Mouse (Mus musculus): ENCODE results near the gene Suco.
A peak's percentile ranks its signal among the peaks of the same experiment; 100 is the strongest.

Gene Suco

GRCm38 (mm10) chr1:161876553-161877447 lies at the start of gene Suco:
Gene Suco (minus strand): TSS chr1:161876682.
- DNase-seq (ENCODE audit: extremely low spot score, low read depth, low spot score) = peak; percentile 98

- DNase-seq (ENCODE audit: extremely low spot score, low read depth, low spot score) = no peak
These were observed 48.9 kb upstream of the Suco start for GRCm38 (mm10) chr1:161925281-161925805.

DNA sequence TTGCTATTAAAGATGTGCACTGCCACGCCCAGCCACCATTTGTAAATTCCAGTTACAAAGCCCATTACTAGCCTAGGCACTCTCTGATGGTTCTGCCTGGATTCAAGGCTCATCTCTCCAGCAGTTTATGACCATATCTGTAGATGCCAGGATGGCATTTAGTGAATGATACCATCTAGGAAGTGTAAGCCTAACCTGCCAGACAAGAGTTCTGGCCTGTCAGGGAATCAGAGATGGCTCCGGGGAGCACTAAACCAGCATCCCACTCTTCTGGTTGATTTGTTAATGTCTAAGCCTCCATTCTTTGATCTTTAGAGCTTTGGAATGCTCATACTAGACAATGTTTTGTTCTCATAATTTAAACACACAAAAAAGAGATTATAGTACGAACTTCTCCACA lies 47.8 kb upstream of the Suco start:
- DNase-seq (ENCODE audit: extremely low spot score, low read depth, low spot score) = no peak

GRCm38 (mm10) chr1:161921928-161922327 lies 45.4 kb upstream of the Suco start:
- DNase-seq (ENCODE audit: extremely low spot score, low read depth, low spot score) = no peak

GRCm38 (mm10) chr1:161920475-161921454 lies 44.3 kb upstream of the Suco start:
- no peak for DNase-seq (ENCODE audit: extremely low spot score, low read depth, low spot score)

- DNase-seq (ENCODE audit: extremely low spot score, low read depth, low spot score) = no peak
These were observed 43.1 kb upstream of the Suco start for GRCm38 (mm10) chr1:161919594-161919993.

GRCm38 (mm10) chr1:161918682-161919372 lies 42.3 kb upstream of the Suco start:
- DNase-seq (ENCODE audit: extremely low spot score, low read depth, low spot score) = no peak

- DNase-seq (ENCODE audit: extremely low spot score, low read depth, low spot score) = no peak
These were observed 41.5 kb upstream of the Suco start for GRCm38 (mm10) chr1:161917940-161918484.

DNA sequence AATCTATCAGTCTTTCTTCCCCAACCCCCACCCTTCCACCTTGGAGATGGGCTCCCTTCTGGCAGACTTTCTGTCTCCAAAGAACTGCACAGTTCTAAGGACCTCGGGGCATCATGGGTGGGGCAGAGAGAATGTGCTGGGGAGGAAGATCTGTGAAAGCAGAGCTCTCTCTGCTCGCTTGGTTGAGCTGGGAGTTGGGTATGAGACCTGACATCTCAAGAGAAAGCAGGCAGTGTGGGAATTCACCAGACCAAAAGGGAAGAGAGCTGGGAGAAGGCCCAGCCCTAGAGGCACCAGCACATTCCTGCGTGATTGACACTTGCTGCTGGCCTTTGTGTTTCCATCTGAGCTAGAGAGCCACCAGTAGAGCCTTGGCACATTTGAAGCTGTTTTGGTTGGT lies 39.6 kb upstream of the Suco start:
- DNase-seq (ENCODE audit: extremely low spot score, low read depth, low spot score) = no peak

GRCm38 (mm10) chr1:161913648-161913984 lies 37.1 kb upstream of the Suco start:
- no peak for DNase-seq (ENCODE audit: extremely low spot score, low read depth, low spot score)

- DNase-seq (ENCODE audit: extremely low spot score, low read depth, low spot score) = no peak
These were observed 36.6 kb upstream of the Suco start for GRCm38 (mm10) chr1:161912940-161913647.

DNA sequence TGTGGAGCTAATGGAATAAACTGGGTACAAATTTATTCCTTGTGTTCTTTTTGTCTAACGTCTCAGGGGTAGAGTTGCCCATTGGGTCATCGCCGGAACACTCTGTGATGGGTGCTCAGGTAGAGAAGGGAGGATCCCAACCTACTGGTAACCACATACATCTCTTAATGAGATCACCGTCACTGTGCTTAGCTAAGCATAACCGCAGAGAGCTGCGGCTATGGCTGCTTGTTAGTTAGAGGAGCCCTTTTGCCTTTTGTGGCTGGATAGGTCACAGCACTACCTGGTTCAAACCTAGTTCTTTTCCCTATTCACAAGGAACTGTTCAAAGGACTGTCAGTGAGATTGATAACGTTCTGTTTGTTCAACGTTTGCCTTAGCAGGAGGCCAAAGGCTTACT lies 32.6 kb upstream of the Suco start:
- DNase-seq (ENCODE audit: extremely low spot score, low read depth, low spot score) = no peak

GRCm38 (mm10) chr1:161907795-161908457 lies 31.4 kb upstream of the Suco start:
- no peak for DNase-seq (ENCODE audit: extremely low spot score, low read depth, low spot score)

GRCm38 (mm10) chr1:161907111-161907510 lies 30.6 kb upstream of the Suco start:
- no peak for DNase-seq (ENCODE audit: extremely low spot score, low read depth, low spot score)

DNA sequence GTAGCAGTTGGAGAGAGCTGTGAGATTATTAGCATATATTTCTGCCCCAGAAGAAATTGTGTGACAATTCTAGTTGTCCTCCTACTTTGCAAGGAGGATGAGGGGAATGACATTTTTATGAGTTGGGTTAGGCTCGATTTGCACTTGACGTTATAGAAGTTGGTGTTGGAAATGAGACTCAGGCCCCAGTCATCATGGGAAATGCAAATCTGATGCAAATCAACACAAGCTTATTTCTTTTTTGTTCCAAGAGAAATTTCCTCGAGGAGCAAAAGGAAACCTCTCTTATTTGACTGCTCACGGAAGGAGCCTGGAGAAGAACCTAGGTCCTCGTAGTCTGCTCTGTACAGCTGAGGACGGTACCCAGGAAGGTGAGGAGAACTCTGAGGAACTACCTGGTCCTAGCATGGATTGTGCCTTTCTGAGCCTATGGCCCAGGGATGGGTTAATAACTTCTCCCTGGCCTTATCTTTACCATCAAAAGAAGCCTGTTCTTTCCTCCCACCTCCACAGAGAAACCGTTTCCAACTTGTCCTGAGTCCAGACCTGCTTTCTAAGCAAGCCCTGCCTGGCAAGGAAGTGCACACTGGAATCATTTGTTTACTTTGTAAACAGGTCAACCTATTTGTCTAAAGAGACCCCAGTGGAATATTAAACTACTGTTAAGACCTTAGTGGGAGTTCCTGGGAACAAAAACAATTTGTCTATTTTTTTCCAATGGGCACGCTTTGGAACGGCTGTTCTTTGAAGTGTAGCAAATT lies 26.4 kb upstream of the Suco start:
- no peak for DNase-seq (ENCODE audit: extremely low spot score, low read depth, low spot score)

- no peak for DNase-seq (ENCODE audit: extremely low spot score, low read depth, low spot score)
These were observed 23.6 kb upstream of the Suco start for GRCm38 (mm10) chr1:161900129-161900528.

DNA sequence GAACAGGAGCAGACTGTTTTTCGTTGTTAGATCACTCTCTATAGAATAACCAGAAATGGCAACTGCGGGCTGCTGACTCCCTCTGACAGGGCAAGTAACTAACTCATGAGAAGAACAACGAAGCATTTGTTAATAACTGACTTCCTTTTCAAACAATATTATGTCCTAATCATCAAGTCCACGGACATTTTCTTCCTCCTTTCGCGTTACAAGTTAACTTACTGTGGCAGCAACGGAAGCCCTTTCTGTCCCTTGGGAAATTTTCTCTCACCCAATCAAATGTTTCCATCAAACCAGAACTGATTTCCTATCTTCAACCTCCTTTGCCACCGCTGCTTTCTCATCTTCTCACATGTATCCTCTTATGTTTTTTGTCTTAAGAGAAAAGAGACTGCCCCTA lies 20.8 kb upstream of the Suco start:
- no peak for DNase-seq (ENCODE audit: extremely low spot score, low read depth, low spot score)

DNA sequence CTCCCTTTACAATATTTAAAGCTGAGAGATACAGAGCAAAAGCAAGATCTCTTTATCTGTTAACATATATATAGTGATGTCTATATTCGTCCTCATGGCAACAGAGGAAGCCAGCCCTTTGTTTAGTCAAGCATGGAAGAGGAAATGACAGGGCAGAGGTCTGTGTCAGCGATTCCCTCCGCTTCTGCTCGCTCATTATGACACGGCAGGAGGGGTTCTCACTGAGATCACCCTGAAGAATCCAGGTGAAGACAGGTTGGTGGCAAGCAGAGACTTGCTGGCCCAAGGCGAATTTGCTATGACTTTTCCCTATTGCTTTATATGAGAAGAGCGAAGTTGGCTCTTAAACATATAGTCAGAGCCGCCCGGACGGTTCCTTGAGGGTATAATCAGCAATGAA lies 19.6 kb upstream of the Suco start:
- no peak for DNase-seq (ENCODE audit: extremely low spot score, low read depth, low spot score)

GRCm38 (mm10) chr1:161895014-161895413 lies 18.5 kb upstream of the Suco start:
- no peak for DNase-seq (ENCODE audit: extremely low spot score, low read depth, low spot score)

All from hindlimb bud, embryonic 11.5 days (tissue).